Mouse (Mus musculus): ENCODE data around the gene Sh3pxd2b.
A peak's percentile ranks its signal among the peaks of the same experiment; 100 is the strongest.

Gene Sh3pxd2b

DNA sequence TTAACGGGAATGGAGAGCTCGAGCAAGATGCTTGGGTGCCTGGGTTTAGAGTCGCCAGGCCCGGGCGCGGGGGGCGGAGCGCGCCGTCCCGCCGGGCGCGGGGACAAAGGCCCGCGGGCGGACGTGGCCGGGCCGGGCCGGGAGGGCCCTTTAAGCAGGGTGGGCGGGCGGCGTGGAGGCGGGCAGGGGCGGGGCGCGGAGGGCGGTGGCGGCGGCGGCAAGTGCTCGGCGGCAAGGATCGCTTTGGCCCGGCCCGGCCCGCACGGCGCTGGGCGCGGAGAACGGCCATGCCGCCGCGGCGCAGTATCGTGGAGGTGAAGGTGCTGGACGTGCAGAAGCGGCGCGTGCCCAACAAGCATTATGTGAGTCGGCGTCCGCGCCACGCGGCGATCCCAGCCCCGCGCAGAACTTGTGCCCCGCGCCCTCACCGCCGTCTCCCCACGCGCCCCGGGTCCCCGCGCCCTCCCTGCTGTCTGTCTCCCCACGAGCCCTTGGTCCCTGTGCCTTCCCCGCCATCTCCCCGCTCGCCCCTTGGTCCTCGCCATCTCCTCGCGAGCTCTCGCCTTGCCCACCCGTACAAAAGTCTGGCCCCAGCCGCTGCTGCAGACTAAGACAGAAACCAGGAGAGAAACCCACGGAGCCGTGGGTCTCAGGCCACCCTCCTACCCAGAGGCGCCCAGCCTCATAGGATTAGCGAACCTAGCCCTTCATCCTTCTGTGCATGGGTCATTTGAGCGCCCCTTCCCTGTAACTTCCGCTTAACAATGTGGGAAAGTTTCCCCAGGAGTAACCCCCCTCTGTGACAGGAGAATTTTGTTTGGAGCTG lies at the start of gene Sh3pxd2b:
Sh3pxd2b (plus strand) TSS at position 214 of the 826 bp plus-strand sequence.
- DNase-seq, result no peak

DNA sequence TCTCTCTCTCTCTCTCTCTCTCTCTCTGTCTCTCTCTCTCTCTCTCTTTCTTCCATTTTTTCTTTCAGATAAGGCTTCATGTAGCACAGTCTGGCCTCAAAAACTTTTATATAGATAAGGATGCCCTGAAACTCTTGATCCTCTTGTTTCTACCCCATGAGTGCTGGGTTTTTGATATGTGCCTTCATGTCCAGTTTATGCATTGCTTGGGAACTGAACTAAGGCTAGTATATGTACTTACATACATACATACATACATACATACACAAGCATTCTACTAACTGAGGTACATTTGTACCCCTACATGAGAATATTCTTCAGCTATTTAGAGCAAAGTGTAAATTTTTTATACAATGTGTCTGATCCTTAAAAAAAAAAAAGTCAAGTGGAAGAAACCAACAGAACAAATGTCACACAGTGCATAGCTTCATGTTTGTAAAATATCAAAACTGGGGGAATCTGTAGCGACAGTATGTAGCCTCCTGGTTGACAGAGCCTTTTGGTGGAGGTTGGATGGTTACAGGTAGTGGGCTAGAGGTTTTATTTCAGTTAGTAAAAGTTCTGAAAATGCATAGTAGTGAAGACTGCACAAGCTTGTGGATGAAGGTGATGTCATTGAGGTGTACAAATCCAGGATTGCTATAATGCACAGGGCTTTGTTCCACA lies 49.6 kb upstream of the Sh3pxd2b start:
- no peak for DNase-seq

GRCm38 (mm10) chr11:32298532-32298918 lies 49.1 kb upstream of the Sh3pxd2b start:
- DNase-seq, result no peak

DNA sequence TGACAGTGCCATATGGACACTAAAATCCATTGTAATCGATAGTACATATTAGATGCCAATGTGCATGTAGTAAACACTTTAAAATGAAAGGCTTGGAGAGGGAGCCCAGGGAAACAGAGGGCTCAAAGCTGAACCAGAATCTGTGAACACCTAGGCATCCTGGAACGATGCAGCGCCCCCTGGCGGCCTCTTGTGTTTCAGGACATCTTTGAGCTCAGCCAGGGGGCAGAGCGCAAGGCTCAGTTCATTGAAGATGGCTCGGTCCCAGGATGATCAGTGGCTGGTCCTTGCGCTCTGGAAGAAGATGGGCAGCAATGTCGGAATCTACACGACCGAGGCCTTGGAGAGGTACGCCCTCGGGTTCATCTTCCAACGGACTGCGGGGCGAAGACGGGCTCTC lies 47.8 kb upstream of the Sh3pxd2b start, which contains the start of gene Hbq1a:
Hbq1a (plus strand) TSS at position 205 of the 400 bp plus-strand sequence.
- peak in 1 of 2 experiments; percentile 13 for DNase-seq

DNA sequence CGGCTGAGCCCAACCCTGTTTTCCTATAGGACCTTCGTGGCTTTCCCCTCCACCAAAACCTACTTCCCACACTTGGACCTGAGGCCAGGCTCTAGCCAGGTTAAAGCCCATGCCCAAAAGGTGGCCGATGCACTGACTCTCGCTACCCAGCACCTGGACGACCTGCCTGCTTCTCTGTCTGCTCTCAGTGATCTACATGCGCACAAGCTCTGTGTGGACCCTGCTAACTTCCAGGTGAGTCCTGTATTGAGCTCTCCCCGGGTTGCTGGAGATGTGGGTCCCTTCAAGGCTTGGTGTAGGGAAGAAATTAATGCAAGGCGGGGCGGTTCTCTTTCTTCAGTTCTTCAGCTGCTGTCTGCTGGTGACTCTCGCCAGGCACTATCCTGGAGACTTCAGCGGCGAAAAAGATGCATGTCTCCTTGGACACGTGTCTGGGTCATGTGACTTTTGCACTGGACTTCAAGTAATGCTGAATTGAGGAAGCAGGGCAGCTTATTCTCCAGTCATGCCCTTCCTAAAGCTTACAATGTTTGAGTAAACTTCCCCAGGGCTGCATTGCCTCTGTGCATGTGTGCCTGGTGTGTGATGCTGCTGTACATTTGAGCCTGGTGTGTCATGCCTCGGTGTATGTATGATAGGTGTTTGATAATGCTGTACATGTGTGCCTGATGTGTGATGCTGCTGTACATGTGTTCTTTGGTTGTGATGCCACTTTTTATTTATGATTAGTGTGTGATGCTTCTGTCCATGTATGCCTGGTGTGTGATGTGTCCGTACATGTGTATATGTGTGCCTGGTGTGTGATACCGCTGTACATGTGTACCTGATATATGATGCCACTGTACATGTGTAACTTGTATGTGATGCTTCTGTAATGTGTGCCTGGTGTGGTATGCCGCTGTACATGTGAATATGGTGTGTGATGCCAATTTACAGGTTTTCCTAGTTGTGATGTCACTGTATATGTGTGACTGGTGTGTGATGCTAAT lies 47.0 kb upstream of the Sh3pxd2b start:
- DNase-seq, result no peak

GRCm38 (mm10) chr11:32301506-32301905 lies 46.1 kb upstream of the Sh3pxd2b start:
- no peak for DNase-seq

GRCm38 (mm10) chr11:32302824-32303419 lies 44.7 kb upstream of the Sh3pxd2b start:
- DNase-seq, result no peak

- DNase-seq, result no peak
Observed at GRCm38 (mm10) chr11:32303455-32303854, 44.2 kb upstream of the Sh3pxd2b start.

- no peak for DNase-seq
Observed at GRCm38 (mm10) chr11:32307006-32307405, 40.6 kb upstream of the Sh3pxd2b start.

DNA sequence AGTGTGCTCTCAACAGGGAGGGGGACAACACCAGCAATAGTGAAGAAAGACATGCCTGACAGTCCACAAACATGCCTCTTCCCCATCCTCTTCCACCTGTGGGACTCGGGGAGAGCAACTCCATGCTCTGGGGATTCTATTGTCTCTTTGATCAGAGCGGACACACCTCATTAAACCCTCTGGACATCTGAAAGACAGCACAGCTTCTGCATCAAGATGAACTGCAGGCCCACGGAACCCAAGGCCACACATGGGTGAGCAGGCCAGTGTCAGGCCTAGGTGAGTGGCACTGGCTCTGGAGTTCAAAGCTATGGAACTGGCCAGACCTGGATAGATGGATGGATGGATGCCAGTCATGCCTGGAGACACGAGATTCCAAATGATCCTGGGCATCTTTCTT lies 38.2 kb upstream of the Sh3pxd2b start:
- DNase-seq, result no peak

- DNase-seq, result no peak
Observed at GRCm38 (mm10) chr11:32309928-32310327, 37.7 kb upstream of the Sh3pxd2b start.

DNA sequence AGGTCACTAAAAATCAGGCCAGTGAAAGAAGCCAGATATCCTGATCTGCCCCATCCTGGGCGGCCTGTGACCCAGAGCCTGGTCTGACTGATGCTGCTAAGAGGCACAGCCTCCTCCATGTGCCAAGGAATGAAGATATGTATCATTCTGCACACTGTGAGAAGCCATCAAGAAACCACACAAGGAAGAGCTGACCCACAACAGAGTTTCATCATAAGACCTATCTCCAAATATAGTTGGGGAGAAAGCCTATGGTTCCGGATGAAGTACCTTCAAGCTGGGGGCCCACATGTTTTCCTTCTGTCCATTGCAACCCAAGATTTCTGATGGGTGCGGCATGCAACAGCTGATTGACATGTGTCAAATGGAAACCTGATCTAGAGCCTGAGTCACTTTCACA lies 31.6 kb upstream of the Sh3pxd2b start:
- DNase-seq, result no peak

DNA sequence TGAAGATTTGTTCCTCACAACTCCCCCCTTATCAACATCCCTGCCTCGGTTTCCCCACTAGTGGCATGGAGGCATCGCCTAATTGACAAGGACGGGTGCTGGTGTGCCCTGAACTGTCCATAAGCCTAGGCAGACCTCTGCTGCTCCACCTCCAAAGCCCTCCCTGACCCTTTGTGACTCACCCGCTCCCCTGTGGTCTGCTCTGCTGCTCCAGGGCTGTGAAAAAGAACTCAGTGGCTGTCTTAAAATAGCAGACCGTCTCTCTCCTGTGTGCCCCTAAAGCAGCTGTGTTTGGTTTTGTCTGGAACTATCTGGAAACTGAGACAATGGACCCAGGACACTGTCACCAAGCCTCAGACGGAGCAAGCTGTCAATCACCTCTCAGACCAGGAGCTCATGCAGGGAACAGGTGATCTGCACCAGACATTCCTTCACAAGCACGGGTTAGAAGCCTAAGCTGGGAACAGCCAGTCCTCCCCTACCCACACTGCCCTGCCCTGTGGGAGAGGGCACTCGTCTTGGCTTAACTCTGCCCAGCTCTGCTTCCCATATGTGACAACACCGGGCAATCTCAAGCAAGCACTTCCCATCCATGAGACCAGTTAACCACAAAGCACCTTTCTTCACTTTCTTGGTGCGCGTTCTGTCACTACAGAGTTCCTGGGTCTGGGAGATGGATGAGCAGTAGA lies 27.0 kb upstream of the Sh3pxd2b start:
- no peak for DNase-seq

DNA sequence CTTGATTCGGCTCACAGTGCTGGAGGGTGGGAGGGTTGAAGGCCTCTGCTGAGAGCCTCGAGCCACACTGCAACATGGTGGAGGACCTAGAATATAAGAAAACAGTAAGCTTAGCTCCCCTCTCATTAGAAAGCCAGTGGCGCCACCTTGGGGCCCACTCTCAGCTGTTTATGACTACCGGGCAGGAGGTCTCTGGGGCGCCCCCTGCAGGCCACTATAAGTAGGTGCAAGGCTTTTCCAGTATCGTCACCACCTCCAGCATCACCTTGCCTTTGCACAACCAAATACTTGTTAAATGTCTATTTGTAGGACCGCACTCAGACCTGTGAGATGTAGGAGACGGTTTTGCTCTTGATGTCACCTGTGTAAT lies 26.4 kb upstream of the Sh3pxd2b start:
- peak; percentile 16 to 24 for DNase-seq

- DNase-seq, result peak; percentile 51 to 56
Observed at GRCm38 (mm10) chr11:32324609-32325008, 23.0 kb upstream of the Sh3pxd2b start.

DNA sequence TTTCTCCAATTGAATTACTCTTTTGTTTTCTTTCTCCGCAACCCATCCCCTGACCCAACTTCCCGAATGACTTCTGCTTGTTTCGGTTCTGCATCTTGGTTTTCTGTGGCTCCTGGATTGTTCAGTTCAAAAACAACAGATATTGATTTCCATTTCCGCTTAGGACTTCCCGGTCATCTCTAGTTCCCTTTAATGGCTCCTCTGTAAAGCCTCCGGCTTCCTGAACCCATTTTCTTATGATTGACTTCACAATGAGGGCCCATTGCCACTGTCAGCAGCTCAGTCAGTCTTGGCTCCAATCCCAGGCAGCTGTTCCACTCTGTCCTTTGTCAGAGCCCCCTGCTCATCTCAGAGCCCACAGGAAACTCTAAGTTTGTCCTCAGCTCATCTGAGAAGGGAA lies 16.5 kb upstream of the Sh3pxd2b start:
- no peak for DNase-seq

- no peak for DNase-seq
Observed at GRCm38 (mm10) chr11:32331861-32332260, 15.8 kb upstream of the Sh3pxd2b start.

- no peak for DNase-seq
Observed at GRCm38 (mm10) chr11:32333235-32333634, 14.4 kb upstream of the Sh3pxd2b start.

DNA sequence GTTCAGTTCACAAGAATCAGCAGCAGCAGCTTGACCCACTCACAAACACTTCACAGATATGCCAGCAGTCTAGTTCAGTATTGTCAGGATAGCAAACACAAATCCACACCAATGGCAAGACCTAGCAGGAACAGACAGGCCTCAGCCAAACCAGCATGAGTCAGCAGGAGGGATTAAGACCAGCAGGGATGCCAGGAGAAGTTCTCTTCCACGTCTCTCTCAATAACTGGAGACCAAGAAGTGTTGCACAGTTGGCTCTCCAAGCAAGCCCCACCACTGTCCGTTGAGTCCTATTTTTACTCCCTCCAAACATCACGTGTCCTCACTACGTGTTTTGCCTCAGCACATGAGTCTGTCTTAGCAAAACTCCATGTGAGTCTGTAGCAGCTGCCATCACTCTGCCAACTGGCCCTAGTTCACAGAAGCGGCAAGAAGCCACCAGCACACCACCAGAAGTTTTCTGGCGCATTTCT lies 11.1 kb upstream of the Sh3pxd2b start:
- DNase-seq, result no peak

- no peak for DNase-seq
Observed at GRCm38 (mm10) chr11:32339131-32339531, 8.5 kb upstream of the Sh3pxd2b start.
